ENCODE assay signal across 9 mouse cellular contexts in the genomic region with DNA sequence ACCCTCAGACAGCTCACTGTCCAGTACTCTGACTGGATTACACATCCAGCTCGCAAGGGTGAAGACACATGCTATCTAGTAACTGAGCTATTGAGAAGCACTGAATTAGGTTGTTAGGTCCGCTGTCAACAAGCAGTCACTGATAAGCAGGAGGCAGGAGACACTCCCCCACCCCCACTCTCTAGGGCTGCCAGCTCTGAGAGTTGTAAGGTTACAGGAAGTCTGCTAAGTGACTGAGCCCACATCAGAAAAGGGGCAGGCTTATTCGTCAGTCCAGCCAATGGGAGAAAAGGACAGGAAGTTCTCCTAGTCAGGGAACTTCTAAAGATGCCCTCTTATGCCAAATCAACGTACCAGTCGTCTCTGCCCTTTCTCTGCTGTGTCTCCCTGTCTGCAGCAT.
DNase-seq lines count a peak whose midpoint lies in the region; ATAC-seq and TF ChIP-seq lines count a peak whose summit lies in the region.
"Had no signal": no experiment of that assay in that cellular context is flagged by ENCODE, and none has a peak within 500 bp of the region (broad histone marks: within the 10 kb centered on the region; RNA-seq: fewer than 3 reads in every experiment).

No protein-coding gene starts in this region.

- H3K4me1 ChIP-seq in CH12.LX (ENCODE audit: control insufficient read depth in 1 of 2, insufficient read depth in 2 of 2) = peaks cover 13 to 61% of the 10 kb centered on the region in 2 experiments
- H3K4me1 ChIP-seq in heart, embryonic 12.5 days (replicated peaks) = peaks cover 36% of the 10 kb centered on the region
- H3K4me1 ChIP-seq in midbrain, embryonic 13.5 days (replicated peaks) = peaks cover 56% of the 10 kb centered on the region

- TF ChIP-seq RAD21 in CH12.LX (IDR thresholded peaks at IDR 0.05; ENCODE audit: low read depth, low read length) = no peak

- in situ Hi-C loops in CH12.LX (cut with MboI; ENCODE audit: low pct_ligation_motif_present, low pct_unique_long_range_greater_than_20kb, low sequenced_read_pairs) = no loop called here

- no peak for TF ChIP-seq CTCF in CH12.LX (conservative IDR thresholded peaks at IDR 0.05 in 1 of 2, IDR thresholded peaks at IDR 0.05 in 1 of 2; ENCODE audit: low read depth in 2 of 2, low read length in 2 of 2)

- H3K4me2 ChIP-seq in CH12.LX (ENCODE audit: insufficient read depth, low read depth, poor library complexity, severe bottlenecking) = no peak overlapping the region
- peak overlapping the region; percentile 42 for H3K4me2 ChIP-seq in heart, embryonic 12.5 days
- no peak overlapping the region for H3K4me2 ChIP-seq in midbrain, embryonic 13.5 days (replicated peaks)

- peaks cover 17% of the 10 kb centered on the region for H3K79me2 ChIP-seq in CH12.LX (replicated peaks; ENCODE audit: control insufficient read depth, extremely low read depth, insufficient read depth, poor library complexity, severe bottlenecking)

- under 1% methylated on average over 5 of the region's 5 CpGs for WGBS in heart, embryonic 12.5 days
- 63% methylated on average over 5 of the region's 5 CpGs for WGBS in midbrain, embryonic 13.5 days

- no peak overlapping the region for H3K4me3 ChIP-seq in CH12.LX (replicated peaks in 1 of 3; ENCODE audit: low read depth in 2 of 3, low read length in 2 of 3, poor library complexity in 1 of 3)
- H3K4me3 ChIP-seq in heart, embryonic 12.5 days = no peak overlapping the region
- no peak overlapping the region for H3K4me3 ChIP-seq in midbrain, embryonic 13.5 days (replicated peaks)
- H3K4me3 ChIP-seq: erythroblast, embryonic 14.5 days had no signal

- peak; percentile 56 for DNase-seq in CH12.LX (ENCODE audit: extremely low read depth)
- peak; percentile 91 for DNase-seq in adrenal gland, adult 2 months
- DNase-seq in kidney, postnatal 4 days = peak; percentile 53 to 72
- DNase-seq in skeletal muscle tissue, adult 2 months (ENCODE audit: low read depth, low spot score) = peak; percentile 34
- DNase-seq in right cerebral cortex, postnatal 36 days (ENCODE audit: low spot score in 2 of 2) = no peak
- no peak for DNase-seq in cerebellum, postnatal 4 days (ENCODE audit: low spot score in 2 of 2)

- dilution Hi-C loops in CH12.LX (cut with MboI; ENCODE audit: extremely low pct_ligation_motif_present, extremely low pct_unique_long_range_greater_than_20kb, low sequenced_read_pairs) = no loop called here

- no peak overlapping the region for H3K27ac ChIP-seq in CH12.LX (ENCODE audit: insufficient read depth, low read depth)
- H3K27ac ChIP-seq in heart, embryonic 12.5 days (ENCODE audit: poor library complexity, severe bottlenecking) = 0 out of 2 replicates have a peak overlapping the region, but pooled peaks have one; percentile 17
- no peak overlapping the region for H3K27ac ChIP-seq in midbrain, embryonic 13.5 days

- peak; percentile 82 for ATAC-seq in heart, embryonic 12.5 days (ENCODE audit: insufficient number of reproducible peaks, low FRiP score)
- no peak for ATAC-seq in midbrain, embryonic 13.5 days

- no peak overlapping the region for H3K9ac ChIP-seq in CH12.LX (ENCODE audit: insufficient read depth, low read depth)
- H3K9ac ChIP-seq in heart, embryonic 12.5 days = no peak overlapping the region
- no peak overlapping the region for H3K9ac ChIP-seq in midbrain, embryonic 13.5 days (replicated peaks)

- H3K27me3 ChIP-seq in CH12.LX (replicated peaks) = no peaks in the 10 kb centered on the region
- H3K27me3 ChIP-seq in heart, embryonic 12.5 days (replicated peaks) = peaks cover 86% of the 10 kb centered on the region
- H3K27me3 ChIP-seq in midbrain, embryonic 13.5 days = no peaks in the 10 kb centered on the region

- no peak for TF ChIP-seq POLR2A in CH12.LX (IDR thresholded peaks at IDR 0.05; ENCODE audit: low read depth, low read length)

- H3K9me3 ChIP-seq in CH12.LX (replicated peaks; ENCODE audit: low read length) = no peaks in the 10 kb centered on the region
- H3K9me3 ChIP-seq in heart, embryonic 12.5 days (replicated peaks) = no peaks in the 10 kb centered on the region
- H3K9me3 ChIP-seq in midbrain, embryonic 13.5 days = no peaks in the 10 kb centered on the region

- H3K36me3 ChIP-seq in CH12.LX (replicated peaks in 1 of 2; ENCODE audit: control insufficient read depth in 1 of 2, insufficient read depth in 1 of 2, low read length in 1 of 2) = peaks cover 33 to 96% of the 10 kb centered on the region in 2 experiments
- H3K36me3 ChIP-seq in heart, embryonic 12.5 days = no peaks in the 10 kb centered on the region
- H3K36me3 ChIP-seq in midbrain, embryonic 13.5 days = no peaks in the 10 kb centered on the region

- no peak for TF ChIP-seq EP300 in CH12.LX (IDR thresholded peaks at IDR 0.05; ENCODE audit: low read length)

TF ChIP-seq in CH12.LX, 34 proteins besides CTCF, POLR2A, EP300 and RAD21:
- no peak for TF ChIP-seq CHD2 (IDR thresholded peaks at IDR 0.05; ENCODE audit: low read length)
- TF ChIP-seq ELF1 (IDR thresholded peaks at IDR 0.05; ENCODE audit: low read depth, low read length) = peak; percentile 43; the same call in 1 of the 2 replicates
- TF ChIP-seq NRF1 (IDR thresholded peaks at IDR 0.05; ENCODE audit: low read depth, low read length) = no peak

Comparison
In these comparisons a context has a peak if more than half of its experiments do, and no peak if none do; other contexts are left out.
1. DNase-seq: peak in CH12.LX (single experiment), adrenal gland, adult 2 months (single experiment), kidney, postnatal 4 days (2 of 2) and skeletal muscle tissue, adult 2 months (single experiment); none in right cerebral cortex, postnatal 36 days (0 of 2) and cerebellum, postnatal 4 days (0 of 2).